Mouse (Mus musculus) lung, postnatal 0 days (tissue): ENCODE data around the gene Olfr328. TPM values are rescaled to one million over a fixed set of nuclear protein-coding genes. Genes with fewer than 3 reads are reported as not detected.

Experiments
- ATAC-seq: fragments of 200-750 bp; cut with Nextera tagmentation; 2 replicates; pipeline ENCODE4 v1.8.0; 2017; ENCODE audit warnings: moderate library complexity
- DNase-seq: peaks from one replicate; pipeline ENCODE4 v3.0.0-alpha.2; 2016; ENCODE audit warnings: low spot score
- H3K27ac ChIP-seq: fragments of 300-500 bp; sonication (generic); 2 replicates; pipeline ENCODE4 v1.5.1; 2014; ENCODE audit warnings: antibody characterized with exemption, mild to moderate bottlenecking, low read length, mixed read lengths
- H3K27me3 ChIP-seq: fragments of 300-500 bp; sonication (generic); replicated peaks from 2 replicates; pipeline ENCODE4 v1.6.1; 2014; ENCODE audit warnings: low read length, mixed read lengths; ENCODE audit not compliant: insufficient read depth
- H3K36me3 ChIP-seq: fragments of 300-500 bp; sonication (generic); 2 replicates; pipeline ENCODE4 v1.6.1; 2014; ENCODE audit warnings: low read length, mixed read lengths; ENCODE audit not compliant: insufficient read depth
- H3K4me1 ChIP-seq: fragments of 300-500 bp; sonication (generic); 2 replicates; pipeline ENCODE4 v1.6.1; 2014; ENCODE audit warnings: antibody characterized with exemption, low read depth, low read length, mixed read lengths; ENCODE audit not compliant: insufficient read depth
- H3K4me2 ChIP-seq: fragments of 300-500 bp; sonication (generic); replicated peaks from 2 replicates; pipeline ENCODE4 v1.6.1; 2014; ENCODE audit warnings: low read depth, mild to moderate bottlenecking, low read length, moderate library complexity, mixed read lengths
- H3K4me3 ChIP-seq: fragments of 300-500 bp; sonication (generic); 2 replicates; pipeline ENCODE4 v1.5.1; 2014; ENCODE audit warnings: low read depth, low read length
- H3K9ac ChIP-seq: fragments of 300-500 bp; sonication (generic); replicated peaks from 2 replicates; pipeline ENCODE4 v1.6.1; 2014; ENCODE audit warnings: low read depth, mild to moderate bottlenecking
- H3K9me3 ChIP-seq: fragments of 300-500 bp; sonication (generic); 2 replicates; pipeline ENCODE4 v1.6.1; 2016; ENCODE audit warnings: low read length, mixed read lengths
- CTCF ChIP-seq: IDR thresholded peaks from 2 replicates; pipeline ENCODE4 v1.5.1; 2016; ENCODE audit warnings: antibody characterized with exemption, mild to moderate bottlenecking
- EP300 ChIP-seq: IDR thresholded peaks from 2 replicates; pipeline ENCODE4 v1.6.1; 2016; ENCODE audit warnings: antibody characterized with exemption, mild to moderate bottlenecking, control low read depth
- WGBS: fragments of 180-500 bp; shearing (Covaris S2); extraction: QIAGEN DNeasy Blood & Tissue Kit; methylation state at CpG from one replicate; pipeline ENCODE4 v1.1.7; 2014; 5-methylcytosine and 5-hydroxymethylcytosine counted together
- polyA plus RNA-seq: library from polyadenylated mRNA; unstranded; fragments of >200 nt; fragmentation: Nextera tagmentation; extraction: Ambion mirVana; gene quantifications from 2 replicates; pipeline ENCODE4 v1.2.1, GENCODE M21; 2015

Gene Olfr328
- polyA plus RNA-seq, result 0.07 TPM in 1 of 2 replicates, not detected in the other

DNA sequence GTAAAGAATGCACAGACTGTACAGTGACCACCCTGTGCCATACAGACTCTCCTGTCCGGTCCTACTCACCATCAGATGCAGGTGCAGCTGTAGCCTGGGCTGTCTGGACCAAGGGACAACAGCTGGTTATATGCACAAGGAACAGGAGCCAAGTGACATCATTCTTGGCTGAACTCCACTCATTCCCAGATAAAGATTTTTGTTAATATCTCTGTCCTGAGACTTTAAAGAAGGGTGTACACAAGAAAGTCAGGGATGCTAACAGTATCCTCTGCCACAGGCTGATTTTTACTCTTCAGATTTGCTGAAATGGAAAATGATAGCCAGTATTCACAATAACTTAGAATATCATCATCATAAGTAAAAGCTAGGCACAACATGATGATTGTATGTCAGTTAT lies at the start of gene Olfr328:
Gene Olfr328 (minus strand): TSS at position 101 of the 400 bp plus-strand sequence.
- Histone ChIP-seq H3K9me3 (no peaks in the 10 kb centered on the region), H3K4me3 (no peak within 1 kb of the TSS), H3K36me3 (no peaks in the 10 kb centered on the region), H3K4me2 (no peak within 1 kb of the TSS), H3K9ac (no peak within 1 kb of the TSS), H3K27ac (no peak within 1 kb of the TSS), H3K4me1 (no peaks in the 10 kb centered on the region), H3K27me3 (no peaks in the 10 kb centered on the region)
- 77% methylated on average over 1 of the region's 1 CpGs for WGBS
- TF ChIP-seq EP300, result no peak
- TF ChIP-seq CTCF, result no peak
- no peak for DNase-seq
- ATAC-seq, result no peak

DNA sequence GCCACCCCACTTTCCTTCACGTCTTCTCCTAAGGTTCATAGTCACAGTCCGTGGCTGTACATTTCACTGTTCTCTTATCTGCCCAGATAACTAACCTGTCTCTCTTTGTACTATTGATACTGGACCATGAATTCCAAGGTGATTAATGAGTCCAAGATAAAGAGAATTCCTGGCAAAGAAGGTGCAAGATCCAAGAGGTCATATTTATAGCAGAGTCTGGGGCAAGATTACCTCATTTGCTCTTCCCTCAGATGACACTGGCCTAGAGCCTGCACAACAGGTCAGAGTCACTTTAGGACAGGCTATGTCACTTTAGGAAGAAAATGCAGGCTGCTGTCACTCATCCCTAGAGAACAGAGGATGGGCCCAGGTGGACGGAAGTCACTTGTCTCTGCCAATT lies 49.8 kb upstream of the Olfr328 start:
- H3K4me3 ChIP-seq, result no peak overlapping the region
- no peak for DNase-seq
- TF ChIP-seq EP300, result no peak
- 43% methylated on average over 3 of the region's 3 CpGs for WGBS
- no peak overlapping the region for H3K9ac ChIP-seq
- no peak for ATAC-seq
- H3K27ac ChIP-seq, result no peak overlapping the region
- H3K4me1 ChIP-seq, result no peaks in the 10 kb centered on the region
- no peaks in the 10 kb centered on the region for H3K9me3 ChIP-seq
- no peaks in the 10 kb centered on the region for H3K36me3 ChIP-seq
- no peak overlapping the region for H3K4me2 ChIP-seq
- no peaks in the 10 kb centered on the region for H3K27me3 ChIP-seq

DNA sequence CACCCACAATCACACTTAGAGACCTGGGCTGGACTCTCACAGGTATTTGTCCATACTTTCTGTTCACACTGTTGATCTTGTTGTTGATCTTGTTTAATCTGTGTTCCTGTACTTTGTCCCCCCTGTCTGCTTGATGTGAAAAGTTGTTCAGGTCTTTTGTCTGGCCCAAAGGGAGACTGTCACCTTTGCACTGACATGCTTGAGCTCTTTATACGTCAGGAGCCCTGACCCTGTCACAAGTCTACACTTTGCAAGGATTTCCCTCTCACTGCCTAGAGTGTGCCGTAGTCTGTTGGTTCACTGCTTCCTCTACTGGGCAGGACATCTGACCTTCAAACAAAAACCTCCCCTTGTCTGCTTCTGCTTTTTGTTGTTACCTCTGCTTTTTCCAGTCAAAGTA lies 49.3 kb upstream of the Olfr328 start:
- Histone ChIP-seq H3K9ac (no peak overlapping the region), H3K9me3 (no peaks in the 10 kb centered on the region), H3K4me1 (no peaks in the 10 kb centered on the region), H3K27me3 (no peaks in the 10 kb centered on the region), H3K36me3 (no peaks in the 10 kb centered on the region), H3K4me2 (no peak overlapping the region), H3K4me3 (no peak overlapping the region), H3K27ac (no peak overlapping the region)
- DNase-seq, result no peak
- 30% methylated on average over 2 of the region's 2 CpGs for WGBS
- ATAC-seq, result no peak
- TF ChIP-seq EP300 (no peak), CTCF (no peak)

DNA sequence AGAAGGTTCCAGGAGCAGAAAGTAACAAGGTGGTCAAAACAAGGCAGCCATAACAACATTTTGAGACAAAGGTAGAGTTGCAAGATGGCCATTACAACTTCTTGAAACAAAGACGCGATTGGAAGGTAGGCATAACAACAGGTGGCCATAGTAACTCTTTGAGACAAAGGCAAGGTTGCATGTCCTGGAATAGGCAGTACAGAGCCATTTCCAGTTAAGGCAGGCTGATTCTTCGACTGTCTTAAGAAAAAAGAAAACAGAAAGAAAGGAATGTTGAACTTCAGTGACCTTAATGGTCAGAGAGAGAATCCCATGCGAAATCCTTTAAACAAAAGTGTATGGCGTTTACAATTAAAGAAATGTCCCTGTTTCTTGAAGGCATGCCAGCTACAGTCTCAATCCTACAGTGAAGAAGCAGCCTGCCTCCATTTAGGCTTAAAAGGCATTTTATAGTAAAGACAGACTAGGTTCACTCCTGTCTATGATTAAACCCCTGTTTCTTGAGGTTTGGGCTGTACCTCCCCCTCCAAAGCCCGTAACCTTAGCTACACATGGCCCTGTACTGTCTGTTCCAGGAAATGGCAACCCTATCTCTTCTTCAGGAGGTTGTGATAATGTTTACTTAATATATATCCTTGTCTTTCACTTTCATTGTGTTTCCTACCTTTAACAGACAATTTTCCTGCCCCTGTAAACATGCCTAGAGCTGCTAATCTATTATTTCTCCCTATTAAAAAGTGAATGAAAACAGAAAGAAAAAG lies 47.5 kb upstream of the Olfr328 start:
- TF ChIP-seq EP300, result no peak
- no peak for TF ChIP-seq CTCF
- Histone ChIP-seq H3K4me3 (no peak overlapping the region), H3K9ac (no peak overlapping the region), H3K36me3 (no peaks in the 10 kb centered on the region), H3K27me3 (no peaks in the 10 kb centered on the region), H3K9me3 (no peaks in the 10 kb centered on the region), H3K27ac (no peak overlapping the region), H3K4me1 (no peaks in the 10 kb centered on the region), H3K4me2 (no peak overlapping the region)
- WGBS, result 64% methylated on average over 6 of the region's 6 CpGs
- DNase-seq (no peak), ATAC-seq (no peak)

DNA sequence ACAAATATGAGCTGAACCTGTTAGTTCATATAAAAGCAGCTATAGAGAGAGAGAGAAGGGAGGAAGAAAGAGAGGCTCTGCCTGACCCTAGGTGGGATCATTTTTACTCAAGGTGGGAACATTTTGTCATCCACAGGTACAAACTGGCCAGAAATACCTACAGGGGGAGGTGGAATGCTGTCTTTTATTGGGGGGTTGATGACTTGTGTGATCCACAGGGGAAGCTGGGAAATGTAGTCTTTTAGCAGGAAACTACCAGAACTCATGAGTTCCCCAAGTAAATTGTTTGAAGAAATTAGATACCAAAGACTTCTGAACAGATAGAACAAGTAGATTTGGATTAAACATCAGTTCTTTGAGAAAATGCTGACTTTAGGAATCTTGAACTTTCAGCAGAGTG lies 46.6 kb upstream of the Olfr328 start:
- ATAC-seq (no peak), DNase-seq (no peak)
- TF ChIP-seq EP300, result no peak
- no peak for TF ChIP-seq CTCF

DNA sequence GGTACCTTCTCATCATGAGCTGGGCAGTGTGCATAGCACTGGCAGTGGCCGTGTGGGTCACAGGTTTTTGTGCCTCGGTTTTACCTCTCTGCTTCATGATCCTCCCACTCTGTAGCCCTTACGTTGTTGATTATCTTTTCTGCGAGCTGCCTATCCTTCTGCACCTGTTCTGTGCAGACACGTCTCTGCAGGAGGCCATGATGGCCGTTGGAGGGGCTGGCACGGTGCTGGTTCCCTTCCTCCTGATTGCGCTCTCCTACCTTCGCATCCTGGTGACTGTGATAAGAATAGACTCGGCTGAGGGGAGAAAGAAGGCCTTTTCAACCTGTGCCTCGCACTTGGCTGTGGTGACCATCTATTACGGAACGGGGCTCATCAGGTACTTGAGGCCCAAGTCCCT lies 42.4 kb upstream of the Olfr328 start:
- Histone ChIP-seq H3K4me2 (no peak overlapping the region), H3K4me1 (no peaks in the 10 kb centered on the region), H3K27ac (no peak overlapping the region), H3K4me3 (no peak overlapping the region), H3K9ac (no peak overlapping the region), H3K36me3 (no peaks in the 10 kb centered on the region), H3K9me3 (no peaks in the 10 kb centered on the region), H3K27me3 (no peaks in the 10 kb centered on the region)
- TF ChIP-seq CTCF, result no peak
- no peak for TF ChIP-seq EP300
- ATAC-seq (no peak), DNase-seq (no peak)
- 87% methylated on average over 13 of the region's 13 CpGs for WGBS

More for the DNA sequence above, 46.6 kb upstream of the Olfr328 start:
- no peak overlapping the region for H3K4me3 ChIP-seq
- H3K27me3 ChIP-seq, result no peaks in the 10 kb centered on the region
- no peaks in the 10 kb centered on the region for H3K36me3 ChIP-seq
- no peaks in the 10 kb centered on the region for H3K4me1 ChIP-seq
- no peaks in the 10 kb centered on the region for H3K9me3 ChIP-seq
- no peak overlapping the region for H3K27ac ChIP-seq
- H3K9ac ChIP-seq, result no peak overlapping the region
- H3K4me2 ChIP-seq, result no peak overlapping the region
